Mouse (Mus musculus): Measurements from ENCODE around the gene Atp6v0d1. TPM values are rescaled to one million over a fixed set of nuclear protein-coding genes. Genes with fewer than 3 reads are reported as not detected.
"Not testable (repeated sequence)": the region's sequence is repeated elsewhere in the genome, so short reads cannot be mapped to it uniquely, and the experiment has no call there.

Atp6v0d1 gene
- total RNA-seq (2021) = 100 to 1,000 TPM; 280 to 300 TPM
- long read RNA-seq, transcript Atp6v0d1-201 (8 exons, 1,629 nt) = major isoform, 190 of 200 reads
- long read RNA-seq, partial matches to known transcripts = 7 of 200 reads
- long read RNA-seq, other reads (novel, unspliced or antisense) = 3 of 200 reads

GRCm38 (mm10) chr8:105565952-105566702, at the start of gene Atp6v0d1:
Gene Atp6v0d1, minus strand, starts transcription at chr8:105566047.
- peak; percentile 100 for DNase-seq (ENCODE audit: low spot score in 2 of 2)

GRCm38 (mm10) chr8:105613830-105614511, 48.1 kb upstream of the Atp6v0d1 start:
- no peak for DNase-seq (ENCODE audit: low spot score in 2 of 2)

- no peak for DNase-seq (ENCODE audit: low spot score in 2 of 2)
Observed at GRCm38 (mm10) chr8:105613037-105613436, 47.2 kb upstream of the Atp6v0d1 start.

GRCm38 (mm10) chr8:105611836-105612235, 46.0 kb upstream of the Atp6v0d1 start:
- no peak for DNase-seq (ENCODE audit: low spot score in 2 of 2)

GRCm38 (mm10) chr8:105609771-105610170, 43.9 kb upstream of the Atp6v0d1 start:
- DNase-seq (ENCODE audit: low spot score in 2 of 2) = no peak

GRCm38 (mm10) chr8:105609355-105609754, 43.5 kb upstream of the Atp6v0d1 start:
- DNase-seq (ENCODE audit: low spot score in 2 of 2) = no peak

GRCm38 (mm10) chr8:105607684-105608083, 41.8 kb upstream of the Atp6v0d1 start:
- DNase-seq (ENCODE audit: low spot score in 2 of 2) = peak in 1 of 2 experiments; percentile 57

- DNase-seq (ENCODE audit: low spot score in 2 of 2) = no peak
Observed at GRCm38 (mm10) chr8:105607062-105607461, 41.2 kb upstream of the Atp6v0d1 start.

GRCm38 (mm10) chr8:105606189-105607023, 40.6 kb upstream of the Atp6v0d1 start:
- DNase-seq (ENCODE audit: low spot score in 2 of 2) = peak; percentile 81 to 88

GRCm38 (mm10) chr8:105605491-105606188, 39.8 kb upstream of the Atp6v0d1 start:
- peak in 1 of 2 experiments; percentile 35 for DNase-seq (ENCODE audit: low spot score in 2 of 2)

- DNase-seq (ENCODE audit: low spot score in 2 of 2) = peak in 1 of 2 experiments; percentile 78
Observed at GRCm38 (mm10) chr8:105604804-105605381, 39.0 kb upstream of the Atp6v0d1 start, which contains the start of gene Ripor1. Gene Ripor1, plus strand, starts transcription at chr8:105605255.

- not testable (repeated sequence) for DNase-seq (ENCODE audit: low spot score in 2 of 2)
Observed at GRCm38 (mm10) chr8:105602540-105602939, 36.7 kb upstream of the Atp6v0d1 start.

GRCm38 (mm10) chr8:105601301-105601700, 35.5 kb upstream of the Atp6v0d1 start:
- no peak for DNase-seq (ENCODE audit: low spot score in 2 of 2)

GRCm38 (mm10) chr8:105598777-105599176, 32.9 kb upstream of the Atp6v0d1 start:
- no peak for DNase-seq (ENCODE audit: low spot score in 2 of 2)

- DNase-seq (ENCODE audit: low spot score in 2 of 2) = peak in 1 of 2 experiments; percentile 54
Observed at GRCm38 (mm10) chr8:105596362-105597034, 30.7 kb upstream of the Atp6v0d1 start.

GRCm38 (mm10) chr8:105594451-105595242, 28.8 kb upstream of the Atp6v0d1 start:
- DNase-seq (ENCODE audit: low spot score in 2 of 2) = no peak

GRCm38 (mm10) chr8:105593859-105594258, 28.0 kb upstream of the Atp6v0d1 start:
- DNase-seq (ENCODE audit: low spot score in 2 of 2) = no peak

GRCm38 (mm10) chr8:105592431-105592830, 26.6 kb upstream of the Atp6v0d1 start:
- no peak for DNase-seq (ENCODE audit: low spot score in 2 of 2)

GRCm38 (mm10) chr8:105579719-105580118, 13.9 kb upstream of the Atp6v0d1 start:
- no peak for DNase-seq (ENCODE audit: low spot score in 2 of 2)
